Mouse (Mus musculus) olfactory bulb, adult 2 months (tissue): Measurements from ENCODE around the gene Mlf2.

ENCODE experiments used
- CTCF ChIP-seq: fragments of 200-500 bp; IDR thresholded peaks from 2 replicates; pipeline ENCODE4 v1.5.1; 2012; ENCODE audit warnings: low read depth, mild to moderate bottlenecking, low read length, moderate library complexity; ENCODE audit not compliant: insufficient read depth
- POLR2A ChIP-seq: fragments of 200-500 bp; IDR thresholded peaks from 2 replicates; pipeline ENCODE4 v1.6.1; 2012; ENCODE audit warnings: mild to moderate bottlenecking, low read depth, low read length, moderate library complexity; ENCODE audit not compliant: insufficient read depth

GRCm38 (mm10) chr6:124921539-124921938, 9.6 kb upstream of the Mlf2 start:
- TF ChIP-seq CTCF (no peak), POLR2A (no peak)
